Mouse (Mus musculus) urinary bladder, postnatal 25 days (tissue): ENCODE data around the gene Znfx1.
A peak's percentile ranks its signal among the peaks of the same experiment; 100 is the strongest.
"Not testable (repeated sequence)": the region's sequence is repeated elsewhere in the genome, so short reads cannot be mapped to it uniquely, and the experiment has no call there.

Experiments
- DNase-seq: peaks from one replicate; pipeline ENCODE4 v3.0.0; 2022; ENCODE audit warnings: low spot score

Gene Znfx1

GRCm38 (mm10) chr2:167048698-167049358, 14.0 kb downstream of the Znfx1 start:
- DNase-seq: no peak

- no peak for DNase-seq
Observed at GRCm38 (mm10) chr2:167048223-167048622, 14.6 kb downstream of the Znfx1 start.

DNA sequence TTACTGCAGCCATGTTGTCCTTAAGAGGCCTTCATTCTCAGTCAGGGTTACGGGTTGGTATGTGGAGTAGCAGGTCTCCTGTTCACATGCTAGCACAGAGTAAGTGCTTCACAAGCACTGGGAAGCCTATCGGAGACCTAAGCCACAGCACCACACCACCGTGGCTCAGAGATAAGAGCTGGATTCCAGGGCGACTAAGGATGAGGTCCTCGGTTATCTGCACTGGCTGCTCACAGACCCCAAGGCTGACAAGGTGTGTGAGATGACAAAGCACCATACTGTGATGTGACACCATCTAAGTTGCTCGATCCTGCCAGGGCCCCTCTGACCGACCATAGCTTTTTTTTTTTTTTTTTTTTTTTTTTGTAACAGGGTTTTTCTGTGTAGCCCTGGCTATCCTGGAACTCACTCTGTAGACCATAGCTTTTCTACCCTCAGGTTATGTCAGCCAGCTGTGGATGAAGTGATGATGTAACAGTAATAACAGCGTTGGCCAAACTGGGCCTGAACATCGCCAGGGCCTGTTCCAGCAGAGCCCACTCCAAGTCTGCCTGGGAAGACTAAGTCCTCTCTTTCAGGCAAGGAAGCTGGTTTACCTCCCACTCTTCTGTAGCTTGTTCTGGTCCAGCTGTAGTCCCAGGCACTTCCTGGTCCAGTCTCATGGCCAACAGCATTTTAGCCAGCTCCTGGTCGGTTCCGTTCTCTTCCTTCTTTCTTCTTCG, 19.3 kb downstream of the Znfx1 start:
- DNase-seq: no peak

GRCm38 (mm10) chr2:167039386-167039785, 23.4 kb downstream of the Znfx1 start:
- DNase-seq: no peak

DNA sequence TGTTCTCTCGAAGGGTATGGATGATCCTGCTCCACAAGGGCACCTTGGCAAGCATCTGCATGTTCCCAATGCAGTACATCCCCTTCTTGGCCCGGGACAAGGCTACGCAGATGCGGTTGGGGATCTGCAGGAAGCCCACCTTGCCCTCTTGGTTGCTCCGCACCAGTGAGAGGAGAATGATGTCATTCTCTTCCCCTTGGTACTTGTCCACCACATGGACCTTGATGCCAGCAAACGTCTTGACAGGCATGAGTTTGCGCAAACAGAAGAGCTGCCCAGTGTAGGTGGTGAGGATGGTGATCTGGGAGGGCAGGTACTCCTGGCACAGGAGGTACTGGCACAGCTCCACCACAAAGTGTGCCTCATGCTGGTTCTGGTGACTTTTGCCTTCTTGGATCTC, 24.1 kb downstream of the Znfx1 start:
- DNase-seq: no peak

GRCm38 (mm10) chr2:167038297-167038696, 24.5 kb downstream of the Znfx1 start:
- DNase-seq: no peak

DNA sequence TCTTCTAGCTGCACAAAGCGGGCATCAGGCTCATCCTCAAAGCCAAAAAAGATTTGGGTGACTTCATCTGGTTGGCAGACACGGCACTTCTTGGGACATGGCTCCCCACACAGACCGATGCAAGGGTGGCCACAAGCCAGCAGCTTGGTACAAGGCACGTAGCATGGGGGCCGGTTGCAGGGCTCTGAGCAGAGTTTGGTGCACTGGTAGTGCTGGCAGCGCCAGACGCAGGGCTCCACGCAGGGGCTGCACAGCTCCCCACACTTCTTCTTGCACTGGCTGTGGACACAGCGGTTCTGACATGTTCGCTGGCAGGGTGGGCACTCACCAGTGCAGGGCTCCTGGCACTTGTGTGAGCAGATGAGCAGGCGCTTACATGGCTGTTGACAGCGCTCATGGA, 25.1 kb downstream of the Znfx1 start:
- no peak for DNase-seq

GRCm38 (mm10) chr2:167030507-167030906, 32.3 kb downstream of the Znfx1 start:
- no peak for DNase-seq

DNA sequence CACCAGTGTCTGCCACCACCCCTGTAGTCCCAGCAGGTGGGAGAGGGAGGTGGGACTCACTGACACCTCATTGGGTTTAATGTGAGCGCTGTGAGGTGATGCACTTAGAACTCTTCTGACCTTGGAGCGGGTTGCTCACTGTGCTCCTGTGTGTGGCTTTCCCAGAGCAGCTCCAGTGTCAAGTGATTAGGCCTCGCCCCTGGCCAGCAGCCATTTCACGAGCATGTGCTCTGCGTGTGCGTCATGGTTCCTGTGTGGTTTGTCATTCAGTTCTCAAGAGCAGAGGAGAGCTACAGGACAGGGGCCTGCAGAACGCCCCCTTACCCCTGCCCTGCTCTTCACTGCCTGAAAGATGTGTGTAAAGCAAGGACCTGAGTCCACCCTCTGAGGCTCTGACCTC, 34.3 kb downstream of the Znfx1 start:
- DNase-seq: no peak

DNA sequence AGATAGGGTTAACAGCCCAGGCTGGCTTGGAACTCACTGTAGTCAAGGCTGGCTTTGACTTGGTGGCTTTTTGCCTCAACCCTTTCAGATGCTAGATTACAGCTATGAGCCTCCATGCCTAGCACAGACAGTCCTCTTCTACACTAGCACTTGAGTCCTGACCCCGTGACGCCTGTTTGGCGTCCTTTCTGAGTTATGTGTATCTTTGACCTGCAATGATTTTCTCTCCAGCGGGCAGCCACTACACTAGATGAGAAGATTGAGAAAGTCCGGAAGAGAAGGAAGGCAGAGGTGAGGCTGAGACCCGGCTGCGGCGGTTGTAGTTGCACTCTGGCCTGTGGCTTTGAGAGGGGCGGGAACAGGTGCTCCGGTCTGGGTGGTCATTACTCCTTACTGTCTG, 43.4 kb downstream of the Znfx1 start:
- no peak for DNase-seq

DNA sequence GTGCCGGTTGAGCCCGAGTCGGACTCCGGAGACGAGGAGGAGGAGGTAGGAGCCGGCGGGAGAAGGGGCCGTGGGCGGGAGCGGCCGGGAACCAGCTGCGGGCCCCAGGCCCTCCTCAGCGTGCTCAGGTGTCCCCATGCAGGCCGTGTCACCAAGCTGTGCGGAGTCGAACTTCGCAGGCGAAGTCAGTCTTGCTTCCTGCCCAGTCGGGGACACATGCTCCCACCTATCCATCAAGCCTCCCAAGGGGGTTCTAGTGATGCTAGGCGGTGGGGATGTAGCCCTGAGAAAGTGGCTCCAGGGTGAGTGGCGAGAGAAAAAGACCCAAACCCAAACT, 47.5 kb downstream of the Znfx1 start:
- no peak for DNase-seq

DNA sequence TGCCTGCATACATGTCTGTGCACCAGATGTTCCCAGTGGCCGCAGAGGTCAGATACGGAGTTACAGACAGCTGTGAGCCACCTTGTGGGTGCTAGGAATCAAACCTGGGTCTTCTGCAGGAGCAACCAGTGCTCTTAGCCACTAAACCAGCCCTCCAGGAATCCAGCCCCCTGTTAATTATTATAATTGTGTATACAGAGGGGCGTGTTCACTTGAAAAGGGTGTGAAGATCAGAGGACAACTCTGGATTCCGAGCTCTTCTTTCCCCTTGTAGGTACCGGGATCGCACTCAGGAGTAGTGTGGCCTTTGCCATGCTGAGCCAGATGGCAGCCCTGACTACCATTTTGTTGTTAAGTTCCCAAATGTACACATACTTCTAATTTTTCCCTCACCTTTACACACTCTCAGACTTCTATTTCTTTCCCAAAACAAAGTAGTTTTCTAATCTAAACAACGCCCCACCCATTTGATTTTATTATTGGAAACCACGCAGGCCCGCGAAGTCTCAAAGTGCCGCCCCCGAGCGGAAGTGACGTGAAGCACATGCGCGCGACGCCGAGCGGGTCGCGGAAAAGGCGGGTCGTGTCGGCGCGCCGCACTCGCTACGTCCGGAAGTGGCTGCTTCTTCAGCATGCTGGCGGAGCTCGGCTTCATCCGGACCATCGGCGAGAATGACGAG, 48.0 kb downstream of the Znfx1 start, which contains the start of gene Ddx27:
Ddx27 (plus strand) TSS at position 492 of the 680 bp plus-strand sequence.
- peak; percentile 95 for DNase-seq

DNA sequence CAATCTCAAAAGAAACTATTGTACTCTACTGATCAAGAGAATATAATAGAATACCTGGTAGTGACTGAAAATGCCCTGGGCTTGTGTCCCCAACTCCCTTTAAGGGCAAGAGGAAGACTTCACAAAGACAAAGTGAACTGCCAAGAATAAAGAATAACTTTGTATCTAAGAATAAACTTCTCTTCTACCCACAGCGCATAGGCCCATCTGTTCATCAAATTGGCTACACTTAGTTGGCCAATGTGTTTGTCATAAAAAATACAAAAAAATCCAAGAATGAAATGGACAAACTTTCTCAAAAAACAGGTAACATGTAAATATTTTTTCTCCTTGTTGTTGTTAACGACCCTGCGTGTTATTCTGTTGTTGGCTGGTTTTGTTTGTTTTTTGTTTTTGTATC, 52.3 kb downstream of the Znfx1 start:
- DNase-seq: no peak

- DNase-seq: no peak
Observed at GRCm38 (mm10) chr2:167009483-167009882, 53.3 kb downstream of the Znfx1 start.

- DNase-seq: not testable (repeated sequence)
Observed at GRCm38 (mm10) chr2:167007565-167007964, 55.2 kb downstream of the Znfx1 start.

GRCm38 (mm10) chr2:167007001-167007491, 55.8 kb downstream of the Znfx1 start:
- no peak for DNase-seq

DNA sequence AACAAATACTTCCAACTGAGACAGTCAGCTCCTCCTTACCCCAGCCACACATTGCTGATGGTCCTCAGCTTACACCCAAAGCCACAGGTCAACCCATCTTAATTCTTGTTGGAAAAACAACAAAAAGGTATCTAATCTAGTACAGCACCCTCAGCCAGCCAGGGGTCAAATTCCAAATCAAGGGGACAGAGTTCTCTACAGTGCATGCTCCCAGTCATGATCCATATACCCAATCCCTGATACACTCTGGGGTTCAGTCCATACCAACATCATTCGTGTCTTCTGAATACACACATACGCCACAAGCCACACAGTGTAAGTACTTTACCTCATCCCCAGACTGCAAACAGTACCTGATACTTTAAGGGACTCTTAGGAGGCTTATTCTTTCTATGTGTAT, 56.5 kb downstream of the Znfx1 start:
- DNase-seq: no peak

DNA sequence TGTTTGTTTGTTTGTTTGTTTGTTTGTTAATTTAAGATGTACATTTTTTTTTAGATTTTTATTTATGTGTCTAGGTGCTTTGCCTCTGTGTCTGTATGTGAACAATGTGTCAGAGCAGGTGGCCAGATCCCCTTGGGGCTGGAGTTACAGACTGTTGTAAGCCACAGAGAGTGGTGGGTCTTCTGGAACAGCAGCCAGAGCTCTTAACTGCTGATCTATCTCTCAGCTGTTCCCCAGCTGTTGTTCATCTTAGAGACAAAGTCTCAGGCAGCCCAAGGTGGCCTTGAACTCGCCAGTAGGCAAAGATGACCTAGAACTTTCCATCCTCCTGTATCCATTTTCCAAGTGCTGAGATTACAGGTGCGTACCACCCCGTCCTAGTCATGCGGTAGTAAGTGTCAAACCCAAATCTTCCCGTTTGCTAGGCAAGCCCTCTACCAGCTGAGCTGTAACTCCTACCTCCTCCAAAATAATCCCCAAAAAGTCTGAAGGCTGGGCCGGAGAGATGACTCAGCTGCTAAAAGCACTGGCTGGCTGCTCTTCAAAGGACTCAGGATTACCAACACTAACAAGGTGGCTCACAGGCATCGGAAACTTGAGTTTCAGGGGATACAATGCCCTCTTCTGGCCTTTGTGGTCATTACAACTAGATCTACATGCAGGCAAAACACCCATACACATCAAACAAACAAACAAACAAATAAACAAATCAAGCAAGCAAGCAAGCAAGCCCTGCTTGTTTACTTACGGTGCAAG, 58.5 kb downstream of the Znfx1 start:
- peak; percentile 46 for DNase-seq

GRCm38 (mm10) chr2:167001486-167001885, 61.3 kb downstream of the Znfx1 start:
- no peak for DNase-seq

DNA sequence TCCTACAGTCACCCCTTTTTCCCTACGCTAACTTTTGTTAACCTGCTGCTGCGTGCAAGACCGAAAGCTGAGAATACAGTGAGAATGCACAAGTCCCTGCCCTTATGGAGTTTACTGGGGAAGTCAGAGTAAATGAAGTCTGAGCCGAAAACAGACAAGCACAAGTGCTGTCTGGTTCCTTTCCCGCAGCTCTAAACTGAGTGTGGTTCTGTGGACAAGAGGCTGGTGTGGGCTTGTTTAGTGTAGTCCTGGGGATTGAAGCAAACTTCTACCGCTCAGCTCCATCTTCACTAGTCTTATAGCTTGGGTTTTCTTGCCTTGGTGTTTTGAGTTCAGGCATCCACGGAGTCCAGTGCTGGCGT, 66.3 kb downstream of the Znfx1 start:
- DNase-seq: no peak

DNA sequence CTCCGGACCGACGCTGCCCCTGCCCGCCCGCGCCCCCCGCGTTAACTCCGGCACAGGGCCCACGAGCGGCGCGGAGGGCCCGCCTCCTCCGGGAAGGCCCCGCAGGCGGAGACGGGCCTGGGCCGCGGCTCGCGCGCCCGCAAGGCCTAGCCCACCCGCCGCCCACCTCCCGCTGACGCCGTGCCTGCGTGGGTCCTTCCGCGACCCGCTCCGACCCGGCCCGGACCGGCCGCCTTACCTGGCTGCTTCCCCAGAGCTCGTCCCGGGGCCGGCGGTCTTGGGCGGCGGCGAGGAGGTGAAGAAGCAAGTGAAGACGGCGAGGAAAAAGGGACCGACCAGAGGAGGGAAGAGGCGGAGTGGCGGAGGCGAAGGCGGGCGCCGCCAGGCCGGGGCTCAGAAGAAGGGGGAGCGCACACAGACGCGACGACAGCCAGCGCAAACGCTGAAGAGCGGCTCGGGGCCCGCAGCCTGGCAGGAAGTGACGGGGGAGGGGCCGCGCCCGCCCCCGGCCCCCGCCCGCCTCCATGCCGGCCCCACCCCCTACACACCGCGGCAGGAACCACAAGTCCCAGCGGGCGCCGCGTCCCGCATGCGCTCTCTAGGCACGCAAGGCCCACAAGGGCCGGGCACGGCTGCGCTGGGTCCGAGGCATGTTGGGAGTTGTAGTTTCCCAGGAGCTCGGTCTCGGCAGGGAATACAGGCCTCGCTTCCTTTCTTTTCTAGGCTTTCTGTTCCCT, 66.9 kb downstream of the Znfx1 start, which contains the start of gene Stau1:
Stau1 (minus strand) TSS at position 504 of the 737 bp plus-strand sequence.
- DNase-seq: peak; percentile 86
